Comparison of ENCODE assay signal across 8 mouse cellular contexts in the genomic region with DNA sequence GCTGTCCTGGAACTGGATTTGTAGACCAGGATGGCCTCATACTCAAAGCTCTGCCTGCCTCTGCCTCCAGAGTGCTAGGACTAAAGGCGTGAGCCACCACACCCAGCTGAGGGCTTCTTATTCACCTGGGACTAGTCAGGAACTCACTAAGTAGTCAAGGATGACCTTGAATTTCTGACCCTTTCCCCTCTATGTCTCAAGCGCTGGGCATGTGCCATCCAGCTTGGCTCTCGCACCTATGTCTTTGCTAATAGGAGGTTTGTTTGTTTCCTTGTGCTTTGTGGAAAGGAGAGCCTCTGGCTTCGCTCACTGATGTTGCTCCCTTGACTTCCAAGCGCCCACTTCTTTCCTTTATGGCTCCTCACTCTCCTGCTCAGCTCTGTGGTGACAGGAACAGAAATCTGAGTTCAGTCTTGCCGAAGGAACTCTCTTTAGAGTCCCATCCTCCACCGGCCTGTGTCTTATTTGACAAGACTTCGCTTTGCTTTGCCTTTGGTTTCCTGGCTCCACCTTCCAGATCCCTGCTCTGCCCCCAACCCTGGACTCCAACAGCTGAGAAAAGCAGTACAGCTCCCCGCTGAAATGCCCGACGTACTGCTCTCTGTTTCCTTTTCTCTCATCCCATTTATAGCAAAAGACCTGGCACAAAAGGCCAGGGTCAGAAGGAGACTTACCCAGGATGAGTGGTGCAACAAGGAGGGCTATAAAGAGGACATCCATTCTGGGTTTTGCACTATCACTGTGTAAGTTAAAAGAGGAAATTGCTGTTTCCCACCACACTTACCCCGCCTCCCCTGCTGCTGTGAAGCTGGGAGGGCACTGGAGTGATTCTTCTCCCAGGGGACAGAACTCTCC. TPM values are rescaled to one million over a fixed set of nuclear protein-coding genes. Genes with fewer than 3 reads are reported as not detected.
DNase-seq lines count a peak whose midpoint lies in the region; ATAC-seq and TF ChIP-seq lines count a peak whose summit lies in the region.

A gene (minus strand): TSS at position 795 of the 855 bp plus-strand sequence.

- no peak for TF ChIP-seq CTCF in layer of hippocampus, adult 2 months (conservative IDR thresholded peaks at IDR 0.05)

- peaks cover 31% of the 10 kb centered on the region for H3K36me3 ChIP-seq in heart, embryonic 14.5 days (ENCODE audit: control insufficient read depth, insufficient read depth, low read length)
- H3K36me3 ChIP-seq in limb, embryonic 13.5 days = no peaks in the 10 kb centered on the region
- no peaks in the 10 kb centered on the region for H3K36me3 ChIP-seq in midbrain, embryonic 12.5 days

- peak within 1 kb of the TSS; percentile 69 for H3K9ac ChIP-seq in heart, embryonic 14.5 days (ENCODE audit: low read length)
- peak within 1 kb of the TSS; percentile 51 for H3K9ac ChIP-seq in limb, embryonic 13.5 days
- peak within 1 kb of the TSS; percentile 8; the same call in 1 of the 2 replicates for H3K9ac ChIP-seq in midbrain, embryonic 12.5 days (replicated peaks)

- WGBS in heart, embryonic 14.5 days = 22% methylated on average over 12 of the region's 12 CpGs
- 30% methylated on average over 12 of the region's 12 CpGs for WGBS in limb, embryonic 13.5 days
- 28% methylated on average over 12 of the region's 12 CpGs for WGBS in midbrain, embryonic 12.5 days

- DNase-seq in layer of hippocampus, adult 2 months (ENCODE audit: low spot score in 2 of 2) = no peak
- DNase-seq in layer of hippocampus, postnatal 36 days = no peak
- DNase-seq in embryo, embryonic 10.5 days (ENCODE audit: low spot score) = peak; percentile 66
- DNase-seq in right cerebral cortex, postnatal 10 days (ENCODE audit: low spot score in 2 of 2) = no peak

- H3K27me3 ChIP-seq in heart, embryonic 14.5 days (ENCODE audit: control insufficient read depth, insufficient read depth, low read length) = no peaks in the 10 kb centered on the region
- H3K27me3 ChIP-seq in limb, embryonic 13.5 days = no peaks in the 10 kb centered on the region
- H3K27me3 ChIP-seq in midbrain, embryonic 12.5 days = peaks cover 18% of the 10 kb centered on the region

- H3K4me2 ChIP-seq in heart, embryonic 14.5 days (ENCODE audit: low read length) = peak within 1 kb of the TSS; percentile 66
- peak within 1 kb of the TSS; percentile 65 for H3K4me2 ChIP-seq in limb, embryonic 13.5 days (replicated peaks)
- peak within 1 kb of the TSS; percentile 6; the same call in 1 of the 2 replicates for H3K4me2 ChIP-seq in midbrain, embryonic 12.5 days (replicated peaks)

- 0 out of 2 replicates have a peak, but pooled peaks have one; percentile 37 for ATAC-seq in heart, embryonic 14.5 days (ENCODE audit: insufficient number of reproducible peaks, insufficient read depth, low FRiP score, low read depth)
- no peak for ATAC-seq in limb, embryonic 13.5 days (ENCODE audit: low FRiP score, low read depth)
- ATAC-seq in midbrain, embryonic 12.5 days (ENCODE audit: low FRiP score, low read depth) = no peak
- ATAC-seq in frontal cortex, adult (ENCODE audit: low TSS enrichment) = no peak

- peak within 1 kb of the TSS; percentile 70 for H3K27ac ChIP-seq in layer of hippocampus, adult 2 months
- peak within 1 kb of the TSS; percentile 90 to 91 for H3K27ac ChIP-seq in heart, embryonic 14.5 days (replicated peaks in 1 of 2; ENCODE audit: control insufficient read depth in 1 of 2, insufficient read depth in 1 of 2, low read depth in 2 of 2, low read length in 2 of 2)
- H3K27ac ChIP-seq in limb, embryonic 13.5 days = peak within 1 kb of the TSS; percentile 75
- H3K27ac ChIP-seq in midbrain, embryonic 12.5 days (replicated peaks) = no peak within 1 kb of the TSS

- H3K9me3 ChIP-seq in heart, embryonic 14.5 days (ENCODE audit: control insufficient read depth, low read length) = no peaks in the 10 kb centered on the region
- no peaks in the 10 kb centered on the region for H3K9me3 ChIP-seq in limb, embryonic 13.5 days
- no peaks in the 10 kb centered on the region for H3K9me3 ChIP-seq in midbrain, embryonic 12.5 days

- H3K4me3 ChIP-seq in layer of hippocampus, adult 2 months = peak within 1 kb of the TSS; percentile 33
- H3K4me3 ChIP-seq in heart, embryonic 14.5 days (ENCODE audit: control insufficient read depth in 1 of 2, insufficient read depth in 1 of 2, low read depth in 1 of 2, low read length in 2 of 2) = peak within 1 kb of the TSS; percentile 34 to 36
- peak within 1 kb of the TSS; percentile 27 for H3K4me3 ChIP-seq in limb, embryonic 13.5 days
- H3K4me3 ChIP-seq in midbrain, embryonic 12.5 days = no peak within 1 kb of the TSS

- peaks cover 17 to 32% of the 10 kb centered on the region in 2 experiments for H3K4me1 ChIP-seq in heart, embryonic 14.5 days (ENCODE audit: control insufficient read depth in 2 of 2, insufficient read depth in 2 of 2, low read length in 2 of 2)
- H3K4me1 ChIP-seq in limb, embryonic 13.5 days = peaks cover 40% of the 10 kb centered on the region
- H3K4me1 ChIP-seq in midbrain, embryonic 12.5 days = peaks cover 18% of the 10 kb centered on the region

RNA-seq across cellular contexts. Expression of the gene that starts here (rescaled TPM):
- total RNA-seq in layer of hippocampus, adult 2 months (2021) = 1 to 10 TPM; 3.4 to 4.8 TPM
- total RNA-seq in layer of hippocampus, postnatal 36 days (2021) = 1 to 10 TPM; 2.5 to 3.6 TPM
- polyA plus RNA-seq in heart, embryonic 14.5 days (2014; fragmentation: Nextera tagmentation; extraction: Ambion mirVana) = 45.1 and 51.7 TPM in 2 replicates
- polyA plus RNA-seq in limb, embryonic 13.5 days (2015; fragmentation: Nextera tagmentation; extraction: Ambion mirVana) = 14.5 and 16.1 TPM in 2 replicates
- polyA plus RNA-seq in midbrain, embryonic 12.5 days (2016; fragmentation: Nextera tagmentation; extraction: Ambion mirVana) = 10.2 and 12.4 TPM in 2 replicates

Comparison
In these comparisons a context has a peak if more than half of its experiments do, and no peak if none do; other contexts are left out.
1. H3K4me2 ChIP-seq: peak in every context shown above with its lines; median percentile 66 in heart, embryonic 14.5 days; 65 in limb, embryonic 13.5 days; 6 in midbrain, embryonic 12.5 days.
2. H3K9ac ChIP-seq: peak in every context shown above with its lines; median percentile 69 in heart, embryonic 14.5 days; 51 in limb, embryonic 13.5 days; 8 in midbrain, embryonic 12.5 days.